Mouse (Mus musculus) heart, postnatal 0 days (tissue): Measurements from ENCODE around the gene Msh4.
A peak's percentile ranks its signal among the peaks of the same experiment; 100 is the strongest.

Experiments used
- CTCF ChIP-seq: IDR thresholded peaks from 2 replicates; pipeline ENCODE4 v1.5.1; 2016; ENCODE audit warnings: antibody characterized with exemption, control low read depth, low read depth
- EP300 ChIP-seq: IDR thresholded peaks from 2 replicates; pipeline ENCODE4 v1.6.1; 2016; ENCODE audit warnings: antibody characterized with exemption, low read depth

DNA sequence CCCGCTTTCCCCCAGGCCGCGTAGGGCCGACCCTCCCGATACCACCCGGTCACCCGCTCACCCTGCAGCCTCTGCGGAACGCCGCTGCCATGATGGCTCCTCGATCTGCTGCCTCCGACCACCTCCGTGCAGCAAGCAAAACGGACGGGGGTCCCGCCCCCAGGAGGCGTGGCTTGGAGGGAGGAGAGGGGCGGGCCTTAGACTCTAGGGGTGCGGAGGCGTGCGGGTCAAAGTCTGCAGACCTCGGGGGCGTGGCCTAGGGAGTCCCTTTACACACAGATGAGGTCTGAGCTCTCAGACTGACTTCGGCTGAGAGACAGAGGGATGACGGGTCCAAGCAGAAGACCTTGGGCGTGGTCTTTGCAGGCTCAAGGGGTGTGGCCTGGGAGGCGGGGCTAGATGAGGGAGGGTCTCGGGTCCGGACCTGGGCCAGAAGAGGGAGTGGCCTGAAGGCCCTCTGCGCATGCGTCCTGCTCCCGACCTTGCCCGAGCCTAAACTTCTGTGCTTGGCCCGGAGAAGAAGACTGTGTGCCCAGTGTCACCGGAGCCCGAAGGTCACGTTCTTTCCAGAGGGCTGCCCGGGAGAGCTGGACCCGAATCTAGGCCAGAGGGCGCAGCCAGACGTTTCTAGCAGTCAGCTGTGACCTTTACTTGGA lies 38.5 kb upstream of the Msh4 start, which contains the start of gene Acadm:
- TF ChIP-seq CTCF (no peak; the same call in 1 of the 2 replicates), EP300 (peak; percentile 73; the same call in 1 of the 2 replicates)
